Mouse (Mus musculus): ENCODE data around the gene Dph3. TPM values are rescaled to one million over a fixed set of nuclear protein-coding genes. Genes with fewer than 3 reads are reported as not detected.
A peak's percentile ranks its signal among the peaks of the same experiment; 100 is the strongest.
"Not testable (repeated sequence)": the region's sequence is repeated elsewhere in the genome, so short reads cannot be mapped to it uniquely, and the experiment has no call there.

The Dph3 gene
- polyA plus RNA-seq, 1 experiment from 2014 or later, result 74.5 TPM

DNA sequence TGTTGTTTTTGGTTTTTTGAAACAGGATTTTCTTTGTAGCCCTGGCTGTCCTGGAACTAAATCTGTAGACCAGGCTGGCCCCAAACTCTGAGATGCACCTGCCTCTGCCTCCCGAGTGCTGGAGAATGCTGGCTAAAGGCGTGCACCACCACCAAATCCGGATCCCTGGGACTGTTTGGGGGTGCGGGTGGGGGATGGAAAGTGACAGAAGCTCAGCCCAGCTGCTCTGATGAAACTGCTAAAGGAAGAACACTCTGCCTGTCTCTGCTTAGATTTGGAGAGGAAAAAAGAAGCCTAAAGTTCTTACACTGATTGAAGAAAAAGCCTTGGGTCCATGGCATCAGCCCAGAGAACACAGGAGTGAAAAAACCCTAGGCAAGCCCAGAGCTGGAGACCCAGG lies 18.0 kb upstream of the Dph3 start:
- Histone ChIP-seq H3K4me2 (replicated peaks) (no peak overlapping the region), H3K4me3 (replicated peaks) (no peak overlapping the region), H3K9me3 (replicated peaks) (no peaks in the 10 kb centered on the region), H3K27ac (replicated peaks) (no peak overlapping the region), H3K4me1 (no peaks in the 10 kb centered on the region), H3K36me3 (peaks cover 28% of the 10 kb centered on the region), H3K27me3 (no peaks in the 10 kb centered on the region), H3K9ac (no peak overlapping the region)
- WGBS, result 80% methylated on average over 4 of the region's 4 CpGs
- no peak for ATAC-seq (ENCODE audit: insufficient number of reproducible peaks, low FRiP score, low TSS enrichment, low read depth)

GRCm38 (mm10) chr14:32098951-32099350 lies 13.4 kb upstream of the Dph3 start:
- Histone ChIP-seq H3K4me3 (replicated peaks) (no peak overlapping the region), H3K27ac (replicated peaks) (no peak overlapping the region), H3K9ac (no peak overlapping the region), H3K9me3 (replicated peaks) (no peaks in the 10 kb centered on the region), H3K27me3 (no peaks in the 10 kb centered on the region), H3K36me3 (peaks cover 68% of the 10 kb centered on the region), H3K4me1 (no peaks in the 10 kb centered on the region), H3K4me2 (replicated peaks) (no peak overlapping the region)
- WGBS, result 90% methylated on average over 3 of the region's 3 CpGs
- no peak for ATAC-seq (ENCODE audit: insufficient number of reproducible peaks, low FRiP score, low TSS enrichment, low read depth)

GRCm38 (mm10) chr14:32097691-32098090 lies 12.2 kb upstream of the Dph3 start:
- Histone ChIP-seq H3K36me3 (peaks cover 74% of the 10 kb centered on the region), H3K4me2 (replicated peaks) (no peak overlapping the region), H3K9ac (no peak overlapping the region), H3K9me3 (replicated peaks) (no peaks in the 10 kb centered on the region), H3K4me3 (replicated peaks) (no peak overlapping the region), H3K27me3 (no peaks in the 10 kb centered on the region), H3K4me1 (no peaks in the 10 kb centered on the region), H3K27ac (replicated peaks) (no peak overlapping the region)
- 94% methylated on average over 7 of the region's 7 CpGs for WGBS
- no peak for ATAC-seq (ENCODE audit: insufficient number of reproducible peaks, low FRiP score, low TSS enrichment, low read depth)

DNA sequence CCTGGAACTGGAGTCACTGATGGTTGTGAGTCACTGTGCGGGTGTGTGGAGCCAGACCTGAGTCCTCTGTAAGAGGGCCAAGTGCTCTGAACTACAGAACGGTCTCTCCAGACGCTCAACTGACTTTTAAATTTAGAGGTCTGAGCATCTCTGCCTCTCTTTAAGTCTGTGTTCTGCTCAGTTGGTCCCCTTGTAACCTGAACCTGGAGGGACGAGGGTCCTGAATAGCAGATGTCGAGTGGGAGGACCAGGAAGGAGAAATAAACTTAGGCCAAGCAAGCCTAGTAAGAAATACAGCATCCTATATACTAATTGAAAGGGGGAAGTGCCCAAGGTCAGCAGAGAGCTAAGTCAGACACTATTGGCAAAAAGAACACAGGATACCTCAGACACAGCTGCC lies 11.2 kb upstream of the Dph3 start:
- no peak for ATAC-seq (ENCODE audit: insufficient number of reproducible peaks, low FRiP score, low TSS enrichment, low read depth)
- 76% methylated on average over 5 of the region's 5 CpGs for WGBS
- Histone ChIP-seq H3K4me2 (replicated peaks) (no peak overlapping the region), H3K27me3 (no peaks in the 10 kb centered on the region), H3K9ac (no peak overlapping the region), H3K4me3 (replicated peaks) (no peak overlapping the region), H3K27ac (replicated peaks) (no peak overlapping the region), H3K9me3 (replicated peaks) (no peaks in the 10 kb centered on the region), H3K36me3 (peaks cover 74% of the 10 kb centered on the region), H3K4me1 (no peaks in the 10 kb centered on the region)

DNA sequence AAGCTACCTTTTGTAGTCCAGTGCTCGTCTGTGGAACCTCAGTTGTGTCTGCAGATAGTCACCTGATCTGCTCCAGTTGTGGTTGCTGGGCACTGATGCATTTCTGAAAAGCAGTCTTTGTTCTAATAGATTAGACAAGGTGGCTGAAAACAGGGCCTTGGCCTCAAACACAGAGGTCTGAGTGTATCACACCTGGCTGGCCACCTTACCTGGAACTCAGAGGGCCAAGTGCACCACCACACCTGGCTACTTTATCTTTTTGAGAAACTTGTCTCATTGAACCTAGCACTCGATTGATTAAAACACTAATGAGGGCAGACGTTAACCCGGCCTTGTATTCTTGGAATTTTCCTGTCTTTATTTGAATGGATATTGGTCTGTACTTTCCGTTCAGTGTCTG lies 10.1 kb upstream of the Dph3 start:
- Histone ChIP-seq H3K4me3 (replicated peaks) (no peak overlapping the region), H3K9me3 (replicated peaks) (no peaks in the 10 kb centered on the region)
- no peak for ATAC-seq (ENCODE audit: insufficient number of reproducible peaks, low FRiP score, low TSS enrichment, low read depth)

GRCm38 (mm10) chr14:32093500-32094117 lies 8.1 kb upstream of the Dph3 start:
- WGBS, result 88% methylated on average over 11 of the region's 11 CpGs
- H3K36me3 ChIP-seq, result peaks cover 50% of the 10 kb centered on the region
- no peak for ATAC-seq (ENCODE audit: insufficient number of reproducible peaks, low FRiP score, low TSS enrichment, low read depth)
- H3K27me3 ChIP-seq, result no peaks in the 10 kb centered on the region
- no peak overlapping the region for H3K4me3 ChIP-seq (replicated peaks)
- no peaks in the 10 kb centered on the region for H3K9me3 ChIP-seq (replicated peaks)
- H3K4me2 ChIP-seq (replicated peaks), result no peak overlapping the region
- H3K4me1 ChIP-seq, result peaks cover 9% of the 10 kb centered on the region; the same call in 1 of the 2 replicates
- no peak overlapping the region for H3K27ac ChIP-seq (replicated peaks)
- H3K9ac ChIP-seq, result no peak overlapping the region

More for the DNA sequence above, 10.1 kb upstream of the Dph3 start:
- WGBS, result 82% methylated on average over 5 of the region's 5 CpGs
- Histone ChIP-seq H3K4me1 (peaks cover 8% of the 10 kb centered on the region; the same call in 1 of the 2 replicates), H3K27me3 (no peaks in the 10 kb centered on the region), H3K36me3 (peaks cover 70% of the 10 kb centered on the region), H3K27ac (replicated peaks) (no peak overlapping the region), H3K4me2 (replicated peaks) (no peak overlapping the region), H3K9ac (no peak overlapping the region)

- no peak for ATAC-seq (ENCODE audit: insufficient number of reproducible peaks, low FRiP score, low TSS enrichment, low read depth)
These were observed 7.5 kb upstream of the Dph3 start for GRCm38 (mm10) chr14:32093018-32093417.

DNA sequence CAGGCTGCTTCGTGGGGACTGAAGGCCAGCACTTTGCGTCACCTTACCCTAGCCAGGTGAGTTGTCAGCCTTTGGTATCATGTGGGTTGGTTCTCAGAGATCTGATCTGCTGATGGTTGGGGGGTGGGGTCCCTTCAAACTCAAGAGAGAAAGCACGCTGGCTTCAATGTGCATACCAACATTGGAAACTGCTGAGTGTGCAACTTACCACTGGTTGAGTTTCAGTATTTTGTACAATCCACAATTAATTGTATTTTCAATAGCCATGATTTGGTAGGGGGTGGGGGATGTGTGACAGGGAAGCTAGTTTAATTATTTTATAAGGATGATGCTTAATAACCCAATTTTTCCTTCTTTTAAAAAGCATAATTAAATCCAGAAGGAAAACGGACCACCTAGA lies 6.2 kb upstream of the Dph3 start:
- ATAC-seq (ENCODE audit: insufficient number of reproducible peaks, low FRiP score, low TSS enrichment, low read depth), result no peak
- Histone ChIP-seq H3K27me3 (no peaks in the 10 kb centered on the region), H3K36me3 (peaks cover 32% of the 10 kb centered on the region), H3K4me1 (peaks cover 15% of the 10 kb centered on the region; the same call in 1 of the 2 replicates), H3K9ac (no peak overlapping the region), H3K9me3 (replicated peaks) (no peaks in the 10 kb centered on the region), H3K4me2 (replicated peaks) (no peak overlapping the region), H3K4me3 (replicated peaks) (no peak overlapping the region), H3K27ac (replicated peaks) (no peak overlapping the region)
- WGBS, result 57% methylated on average over 4 of the region's 4 CpGs

More at GRCm38 (mm10) chr14:32093018-32093417, 7.5 kb upstream of the Dph3 start:
- Histone ChIP-seq H3K9ac (no peak overlapping the region), H3K27me3 (no peaks in the 10 kb centered on the region), H3K36me3 (peaks cover 44% of the 10 kb centered on the region), H3K9me3 (replicated peaks) (no peaks in the 10 kb centered on the region), H3K4me1 (peaks cover 9% of the 10 kb centered on the region; the same call in 1 of the 2 replicates), H3K4me2 (replicated peaks) (no peak overlapping the region), H3K4me3 (replicated peaks) (no peak overlapping the region), H3K27ac (replicated peaks) (no peak overlapping the region)
- WGBS, result 68% methylated on average over 1 of the region's 1 CpGs

DNA sequence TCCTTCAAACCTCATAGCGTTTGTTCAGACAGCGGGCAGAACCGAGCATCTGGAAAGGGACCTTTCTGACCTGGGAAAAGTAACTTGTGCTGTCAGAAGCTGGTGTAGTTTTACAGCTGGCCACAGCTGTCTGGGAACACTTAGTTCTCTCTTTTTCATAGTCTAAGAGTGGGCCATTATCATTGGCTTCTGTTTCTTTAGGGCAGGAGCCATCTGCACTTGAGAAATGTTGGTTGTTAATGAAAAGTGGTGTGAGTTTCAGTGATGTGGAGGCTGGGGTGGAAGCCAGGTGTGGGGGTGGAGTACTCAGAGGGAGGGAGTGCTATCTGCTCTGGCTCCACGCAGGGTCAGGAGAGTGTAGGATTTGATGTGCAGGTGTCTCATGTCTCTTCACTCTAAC lies 5.6 kb upstream of the Dph3 start:
- H3K36me3 ChIP-seq, result peaks cover 28% of the 10 kb centered on the region

GRCm38 (mm10) chr14:32087584-32088248 lies 2.2 kb upstream of the Dph3 start:
- ATAC-seq (ENCODE audit: insufficient number of reproducible peaks, low FRiP score, low TSS enrichment, low read depth), result not testable (repeated sequence)
- 90% methylated on average over 7 of the region's 7 CpGs for WGBS

More for the DNA sequence above, 5.6 kb upstream of the Dph3 start:
- Histone ChIP-seq H3K9ac (no peak overlapping the region), H3K4me3 (replicated peaks) (no peak overlapping the region), H3K27me3 (no peaks in the 10 kb centered on the region), H3K9me3 (replicated peaks) (no peaks in the 10 kb centered on the region), H3K4me2 (replicated peaks) (no peak overlapping the region), H3K4me1 (peaks cover 20% of the 10 kb centered on the region; the same call in 1 of the 2 replicates), H3K27ac (replicated peaks) (no peak overlapping the region)
- ATAC-seq (ENCODE audit: insufficient number of reproducible peaks, low FRiP score, low TSS enrichment, low read depth), result no peak
- WGBS, result 44% methylated on average over 4 of the region's 4 CpGs

DNA sequence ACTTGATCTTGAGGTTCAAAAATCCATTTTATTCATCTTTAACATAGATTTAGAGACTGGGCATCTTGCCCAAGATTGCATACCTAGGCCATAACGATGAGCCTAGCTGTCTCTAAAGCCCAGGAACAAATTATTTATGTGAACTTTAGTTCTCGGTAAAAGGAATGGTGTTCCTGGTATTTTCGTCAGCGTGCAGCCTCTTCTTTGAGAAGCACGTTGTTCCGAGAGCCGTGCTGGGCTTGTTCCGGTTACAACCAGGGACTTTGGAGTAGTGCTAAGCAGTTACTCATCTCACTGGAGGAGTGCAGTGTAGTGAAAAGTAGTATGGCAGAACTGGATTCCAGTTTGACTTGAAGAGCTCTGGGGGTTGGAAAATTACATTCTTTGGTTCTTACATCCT lies 697 bp upstream of the Dph3 start:
- Histone ChIP-seq H3K27me3 (no peaks in the 10 kb centered on the region), H3K36me3 (peaks cover 17% of the 10 kb centered on the region), H3K4me2 (replicated peaks) (peak overlapping the region; percentile 59), H3K27ac (replicated peaks) (peak overlapping the region; percentile 90), H3K4me3 (replicated peaks) (peak overlapping the region; percentile 61), H3K9me3 (replicated peaks) (no peaks in the 10 kb centered on the region), H3K4me1 (peaks cover 21% of the 10 kb centered on the region; the same call in 1 of the 2 replicates), H3K9ac (peak overlapping the region; percentile 42; the same call in 1 of the 2 replicates)
- 23% methylated on average over 8 of the region's 8 CpGs for WGBS
- ATAC-seq (ENCODE audit: insufficient number of reproducible peaks, low FRiP score, low TSS enrichment, low read depth), result no peak

More at GRCm38 (mm10) chr14:32087584-32088248, 2.2 kb upstream of the Dph3 start:
- not testable (repeated sequence) for H3K36me3 ChIP-seq; H3K9ac ChIP-seq; H3K4me2 ChIP-seq (replicated peaks); H3K4me3 ChIP-seq (replicated peaks); H3K27ac ChIP-seq (replicated peaks); H3K27me3 ChIP-seq; H3K9me3 ChIP-seq (replicated peaks)
- H3K4me1 ChIP-seq, result peaks cover 23% of the 10 kb centered on the region; the same call in 1 of the 2 replicates
